Mouse (Mus musculus): ENCODE measurements at regions not wholly inside any gene's neighbourhood (a gene's known extent, or its start where the extent isn't known, plus 50 kb on each side); places are given as distances from the start of the nearest gene placed in this dataset.

DNA sequence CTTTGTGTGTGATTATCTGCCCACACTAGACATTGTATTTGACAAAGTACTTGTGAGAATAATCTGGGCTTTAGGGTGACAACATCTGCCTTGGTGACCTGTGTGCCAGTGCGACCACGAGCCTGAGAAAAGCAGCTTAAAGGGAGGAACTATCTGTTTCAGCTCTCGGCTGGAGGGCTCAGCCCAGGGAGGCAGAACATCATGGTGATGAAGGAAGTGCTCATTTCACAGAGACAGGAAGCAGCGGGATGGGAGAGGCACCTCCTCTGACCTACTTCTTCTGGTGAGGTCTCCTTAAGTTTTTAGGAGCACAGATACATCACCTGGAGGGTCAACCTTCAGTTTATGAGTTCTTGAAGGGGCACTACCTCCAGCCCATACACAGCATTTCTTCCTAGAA lies 89.8 kb downstream of the Kif26a start:
- DNase-seq = no peak

DNA sequence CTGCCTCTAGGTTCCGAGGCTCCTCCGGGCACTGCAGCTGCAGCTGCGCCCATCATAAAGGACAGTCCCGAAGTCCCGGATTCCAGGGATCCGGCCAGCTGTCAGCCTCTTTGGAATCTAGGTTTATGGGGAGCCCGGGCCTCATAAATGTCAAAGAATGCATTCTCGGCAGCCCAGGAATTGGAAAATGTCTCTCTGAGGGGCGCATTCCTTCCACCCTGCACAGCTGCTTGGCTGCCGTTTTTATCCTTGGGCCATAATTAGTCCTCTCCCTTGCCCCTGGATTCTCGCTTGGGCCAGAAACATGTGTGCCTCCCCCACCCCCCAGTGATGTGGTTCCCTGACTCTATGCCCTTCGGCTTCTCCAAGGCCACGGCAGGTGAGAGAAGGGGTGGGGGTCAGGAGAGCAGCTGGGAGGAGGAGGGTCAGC lies 91.1 kb downstream of the Kif26a start:
- no peak for DNase-seq

DNA sequence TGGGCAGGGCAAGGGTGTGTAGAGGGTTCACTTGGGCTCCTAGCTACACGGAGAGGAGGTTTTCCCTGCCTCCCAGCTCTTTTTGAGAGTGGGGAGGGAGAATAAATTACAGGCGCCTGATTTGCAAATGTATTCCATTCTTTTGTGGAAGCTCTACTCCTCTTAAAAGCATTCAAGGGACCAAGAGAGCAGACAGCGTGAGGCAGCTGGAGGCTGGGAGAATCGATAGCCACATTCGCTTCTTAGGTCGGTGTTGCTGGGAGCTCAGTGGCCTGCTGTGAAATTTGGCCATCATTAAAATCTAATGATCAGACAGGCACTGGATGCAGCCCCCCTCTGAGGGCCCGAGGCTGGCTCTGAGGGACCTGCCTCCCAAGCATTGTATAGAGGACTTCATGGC lies 92.8 kb downstream of the Kif26a start:
- DNase-seq = no peak

DNA sequence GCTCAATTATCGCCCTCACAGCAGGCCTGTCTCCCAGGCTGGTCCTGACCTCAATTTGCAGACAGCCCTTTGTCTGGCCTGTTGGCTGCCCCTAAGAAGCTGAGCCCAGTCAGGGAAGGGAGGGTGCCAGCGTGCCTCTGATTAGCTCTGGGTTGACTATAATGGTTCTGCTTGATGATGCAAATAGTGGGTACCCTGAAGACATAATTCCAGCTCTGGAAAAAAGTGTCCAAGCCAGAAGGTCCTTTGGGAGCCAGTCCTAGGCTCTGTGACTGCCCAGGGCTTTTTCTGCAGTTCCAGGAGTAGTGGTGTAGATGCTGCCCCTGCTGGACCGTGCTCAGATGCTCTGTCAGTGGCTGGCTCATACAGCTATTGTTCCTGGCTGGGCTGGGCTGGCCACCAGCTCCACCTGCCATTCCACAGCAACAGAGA lies 95.7 kb downstream of the Kif26a start:
- no peak for DNase-seq

DNA sequence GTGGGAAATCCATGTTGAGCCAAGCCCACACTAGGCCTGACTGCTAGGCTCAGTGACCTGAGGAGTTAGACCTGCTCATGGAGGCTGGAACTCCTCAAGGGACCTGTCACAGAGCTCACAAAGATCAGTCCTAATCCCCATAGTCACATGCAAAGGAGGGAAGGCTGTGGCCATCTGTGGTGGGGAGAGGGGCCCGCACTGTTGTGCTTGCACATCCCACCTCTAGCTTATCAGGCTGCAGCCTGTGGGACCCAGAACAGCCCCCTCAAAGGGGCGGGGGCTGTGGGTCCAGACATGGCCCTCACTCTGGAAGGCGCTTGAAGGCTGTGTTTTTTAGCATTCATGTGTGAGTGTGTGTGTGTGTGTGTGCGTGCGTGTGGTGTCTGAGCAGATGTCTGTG lies 97.2 kb downstream of the Kif26a start:
- DNase-seq = no peak

DNA sequence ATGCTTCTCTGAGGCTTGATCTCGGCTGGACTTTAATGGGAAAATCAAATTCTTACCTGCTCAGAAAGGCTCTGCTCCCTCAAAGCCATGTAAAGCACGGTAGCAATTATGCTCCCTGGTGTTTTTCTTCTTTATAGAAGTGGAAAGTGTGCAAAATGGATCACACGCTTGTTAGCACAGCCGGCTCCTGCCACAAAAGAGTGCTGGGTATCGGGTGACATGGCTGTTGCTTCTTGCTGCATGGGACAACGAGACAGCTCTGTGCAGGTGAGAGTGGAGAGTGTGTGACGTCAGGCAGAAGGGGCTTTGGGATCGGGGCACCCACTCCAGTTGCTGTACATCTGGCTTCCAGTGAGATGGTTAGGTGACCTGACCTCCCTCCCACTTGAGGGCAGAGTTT lies 104.9 kb downstream of the Kif26a start:
- DNase-seq = no peak

DNA sequence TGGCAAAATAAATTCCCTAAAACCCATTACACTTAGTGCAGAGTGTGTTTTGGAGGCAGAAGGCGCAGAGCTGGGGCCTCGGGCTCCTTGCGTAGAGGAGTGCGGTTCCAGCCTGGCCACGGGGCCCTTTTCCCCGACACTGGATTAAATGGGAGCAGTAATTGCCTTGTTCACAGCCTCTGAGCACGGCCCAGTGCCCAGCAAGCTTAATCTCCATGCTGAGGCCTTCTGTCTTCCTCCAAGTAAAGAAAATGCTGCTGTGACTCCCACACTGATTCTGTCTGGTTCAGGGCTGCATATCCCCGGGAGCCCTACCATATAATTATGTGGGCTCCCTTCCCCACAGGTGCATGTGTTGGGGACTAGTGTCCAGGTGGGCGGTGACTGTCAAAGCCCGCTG lies 107.5 kb downstream of the Kif26a start:
- no peak for DNase-seq

DNA sequence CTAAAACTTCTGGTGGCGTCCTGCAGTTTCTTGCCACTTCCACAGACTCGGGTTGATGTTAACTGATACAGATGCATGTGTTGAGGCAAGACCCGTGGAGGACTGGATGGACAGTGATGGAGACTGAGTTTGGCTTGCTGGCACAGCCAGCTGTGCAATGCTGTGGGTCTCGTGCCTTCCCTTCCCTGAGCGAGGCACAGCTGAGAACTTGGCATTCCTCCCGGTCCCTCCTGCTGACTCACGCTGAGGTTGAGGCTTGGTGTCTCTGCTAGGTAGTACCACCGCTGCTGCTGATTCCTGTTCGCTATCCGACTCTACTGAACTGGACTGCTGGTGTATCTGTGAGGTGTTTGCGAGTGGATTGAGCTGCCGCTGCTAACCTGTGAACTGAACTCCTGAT lies 109.2 kb downstream of the Kif26a start:
- DNase-seq = peak; percentile 52

DNA sequence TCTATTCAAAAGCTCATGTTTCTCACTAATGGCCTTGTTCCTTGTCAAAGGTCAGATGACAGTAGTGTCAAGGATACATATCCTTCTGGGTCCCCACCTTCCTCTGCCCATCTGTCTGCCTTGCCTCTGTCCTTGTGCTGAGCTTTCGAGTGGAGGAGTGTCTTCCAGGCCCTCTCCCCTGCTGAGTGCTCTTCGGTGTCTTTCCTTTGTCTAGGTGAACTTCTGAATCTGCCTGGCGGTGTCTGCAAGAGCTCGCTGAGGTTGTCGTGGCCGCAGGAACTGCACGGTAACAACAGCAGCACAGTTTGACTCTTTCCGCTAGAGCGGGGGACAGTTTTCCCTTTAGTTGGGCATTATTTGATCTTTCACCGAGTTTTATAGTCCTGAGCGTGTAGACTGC lies 111.7 kb downstream of the Kif26a start:
- DNase-seq = no peak

DNA sequence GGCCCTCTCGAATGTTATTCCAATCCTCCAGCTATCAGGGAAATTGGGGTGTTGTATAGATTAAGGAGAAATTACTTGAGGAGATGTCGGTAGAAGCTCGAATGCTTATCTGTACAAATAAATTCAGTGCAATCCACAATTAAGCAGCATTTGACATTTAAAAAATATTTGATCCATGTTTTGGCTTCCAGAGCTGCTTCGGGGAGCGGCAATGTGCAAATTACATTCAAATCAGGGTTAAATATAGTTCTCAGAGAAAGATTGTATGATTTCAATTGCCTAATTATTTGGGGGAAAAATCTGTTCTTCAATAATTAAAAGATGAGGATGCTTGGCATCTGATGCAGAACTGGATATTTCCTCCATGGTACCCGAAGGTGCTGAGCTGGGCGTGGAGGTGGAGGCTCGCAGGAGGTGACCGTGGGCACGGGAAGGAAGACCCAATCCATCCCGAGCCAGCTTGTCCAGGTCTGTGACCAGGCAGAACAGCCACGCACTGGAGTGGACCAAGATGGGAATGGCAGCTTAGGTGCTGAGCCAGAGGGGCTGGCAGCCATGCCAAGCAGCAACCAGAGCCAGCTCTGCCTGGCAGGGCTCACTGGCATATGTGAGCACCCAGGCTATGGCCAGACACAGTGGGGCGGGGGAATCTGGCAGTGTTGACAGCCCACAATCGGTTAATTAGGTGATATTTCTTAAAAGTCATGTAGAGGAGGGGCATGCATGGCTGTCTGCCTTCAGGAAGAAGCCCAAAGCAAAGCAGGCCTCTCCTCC lies 117.5 kb downstream of the Kif26a start:
- no peak for DNase-seq

DNA sequence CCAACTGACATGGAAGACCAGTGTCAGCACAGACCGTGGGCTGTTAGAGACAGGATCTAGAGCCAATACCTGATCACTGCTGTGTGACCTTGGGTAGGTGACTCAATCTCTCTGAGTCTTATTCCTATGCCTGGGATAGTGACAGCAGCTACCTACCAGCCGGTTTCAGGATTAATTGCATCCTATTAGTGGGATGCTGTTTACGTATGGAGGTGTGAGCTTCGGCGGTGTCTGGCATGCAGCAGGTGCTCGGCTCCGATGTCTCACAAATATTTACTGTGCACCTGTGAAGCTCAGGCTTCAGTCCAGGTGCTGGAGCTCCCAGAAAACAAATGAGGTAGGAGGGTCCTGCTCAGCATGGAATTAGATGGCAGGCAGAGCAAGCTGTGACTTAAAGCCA lies 118.2 kb downstream of the Kif26a start:
- no peak for DNase-seq

DNA sequence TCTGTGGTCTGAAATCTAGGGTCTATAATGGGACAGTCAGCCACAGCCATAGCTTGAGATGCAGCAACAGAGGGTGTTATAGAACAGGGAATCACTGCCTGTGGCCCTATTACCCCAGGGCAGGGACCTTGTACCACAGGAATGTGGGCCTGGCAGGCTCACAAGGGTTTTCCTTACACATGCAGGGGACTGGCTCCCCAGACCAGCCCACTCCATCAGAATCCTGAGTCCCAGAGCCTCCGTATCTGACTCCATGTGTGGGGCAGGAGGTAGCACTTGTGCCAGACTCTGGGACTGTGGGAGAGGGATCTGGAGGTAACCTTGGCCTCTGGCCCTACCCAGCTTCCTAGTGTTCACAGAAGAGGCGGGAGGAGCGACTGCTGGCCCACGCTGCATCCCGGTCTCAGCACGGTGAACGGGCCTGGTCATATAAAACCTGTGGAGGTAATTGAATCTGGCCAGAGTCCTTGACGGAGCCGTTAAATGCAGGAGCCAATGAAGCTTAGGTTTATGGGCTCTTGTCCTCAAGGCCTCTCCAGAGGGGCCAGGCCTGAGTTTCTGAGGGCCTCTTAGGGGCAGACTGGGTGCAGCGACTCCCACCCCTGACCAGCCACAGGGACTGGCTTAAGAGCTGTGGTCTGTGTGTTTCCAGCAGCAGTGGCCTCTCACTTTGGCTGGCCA lies 119.4 kb downstream of the Kif26a start:
- DNase-seq = no peak

DNA sequence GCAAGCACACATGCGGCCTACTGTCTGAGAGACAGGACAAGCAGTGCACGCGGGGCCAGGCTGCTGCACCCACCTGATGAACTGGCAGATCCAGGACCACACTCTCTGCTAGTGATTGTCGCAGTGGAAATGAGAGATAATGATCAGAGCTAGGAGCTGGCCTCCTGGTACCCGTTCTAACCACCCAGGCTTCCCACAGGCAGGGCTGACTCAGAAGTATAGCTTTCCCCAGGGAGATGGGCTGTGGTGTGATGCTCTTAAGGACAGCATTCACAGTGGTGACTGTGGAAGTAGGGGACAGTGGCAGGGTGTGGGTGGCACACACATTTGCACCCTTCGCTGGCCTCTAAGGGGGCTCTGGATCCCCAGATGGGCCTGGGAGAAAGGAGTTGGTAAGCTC lies 128.0 kb downstream of the Kif26a start:
- no peak for DNase-seq

DNA sequence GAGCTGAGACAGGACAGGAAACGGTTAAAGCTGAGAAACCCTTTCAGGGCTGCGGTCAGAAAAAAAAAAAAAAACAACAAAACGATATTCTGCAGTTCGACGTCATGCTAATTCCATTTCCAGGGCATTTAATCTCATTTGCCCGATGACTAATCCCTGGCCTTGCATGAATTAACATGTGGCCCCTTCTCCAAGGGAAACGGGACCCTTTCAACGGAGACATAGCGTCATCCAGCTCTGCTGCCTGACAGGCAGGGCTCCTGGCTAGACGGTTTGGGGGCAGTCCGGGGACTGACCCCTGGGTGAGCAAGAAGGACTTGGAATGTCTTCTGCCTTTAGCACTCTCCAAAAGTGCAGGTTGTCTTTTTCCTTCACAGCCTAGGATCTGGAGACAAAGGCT lies 128.7 kb downstream of the Kif26a start:
- peak; percentile 27 for DNase-seq

DNA sequence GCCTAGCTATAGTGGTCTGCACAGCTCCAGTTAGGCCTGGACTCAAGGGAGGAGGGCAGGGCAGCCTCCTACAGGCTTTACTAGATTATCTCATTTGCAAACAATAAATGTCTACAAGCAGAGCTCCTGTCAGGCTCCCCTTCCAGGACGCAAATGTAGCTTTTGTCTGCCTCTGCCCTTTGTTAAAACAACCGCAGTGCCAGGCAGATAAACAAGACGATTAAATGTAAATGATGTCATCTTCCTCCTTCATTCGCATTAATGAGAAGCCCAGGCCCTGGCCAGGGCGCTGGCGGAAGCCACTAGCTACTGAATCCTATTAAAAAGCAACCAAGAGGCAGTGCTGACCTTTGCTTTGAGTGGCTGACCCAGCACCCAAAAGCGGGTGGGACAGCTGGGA lies 130.6 kb downstream of the Kif26a start:
- DNase-seq = peak; percentile 42

DNA sequence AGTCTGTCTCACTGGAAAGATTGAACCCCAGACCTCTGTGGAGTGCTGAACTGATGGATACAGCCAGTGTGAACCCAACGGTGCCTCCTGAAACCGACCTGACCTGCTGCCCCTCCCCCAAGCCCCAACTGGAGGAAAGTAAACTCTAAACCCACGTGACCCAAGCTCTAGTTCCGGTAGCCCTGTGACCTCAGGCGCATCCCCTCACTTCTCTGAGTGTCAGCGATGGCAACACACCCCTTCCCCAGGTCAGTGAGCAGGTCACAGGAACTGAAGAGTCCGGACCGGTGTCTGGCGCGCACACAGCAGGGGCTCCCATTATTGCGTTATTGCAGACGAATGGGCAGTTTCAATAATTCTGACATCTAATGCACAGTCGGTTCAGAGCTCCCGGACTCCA lies 131.5 kb downstream of the Kif26a start:
- DNase-seq = no peak

DNA sequence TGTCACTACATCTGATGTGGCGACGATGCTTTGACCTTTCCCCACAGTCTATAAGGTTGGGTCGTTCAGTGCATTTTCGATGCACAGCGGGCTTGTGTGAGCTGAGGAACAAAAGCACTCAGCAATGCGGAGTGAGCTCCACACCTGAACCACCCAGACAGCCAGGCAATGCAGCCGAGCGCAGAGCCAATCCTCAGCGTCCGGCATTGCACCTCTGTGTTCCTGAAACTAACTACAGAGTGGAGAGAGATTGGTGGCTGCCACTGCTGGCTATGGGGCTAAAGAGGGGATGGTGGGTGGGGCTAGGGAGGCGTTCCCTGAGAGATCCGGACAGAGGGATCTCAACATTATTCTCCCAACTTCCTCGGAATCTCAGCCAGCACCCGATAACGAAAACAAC lies 139.1 kb downstream of the Kif26a start:
- no peak for DNase-seq

DNA sequence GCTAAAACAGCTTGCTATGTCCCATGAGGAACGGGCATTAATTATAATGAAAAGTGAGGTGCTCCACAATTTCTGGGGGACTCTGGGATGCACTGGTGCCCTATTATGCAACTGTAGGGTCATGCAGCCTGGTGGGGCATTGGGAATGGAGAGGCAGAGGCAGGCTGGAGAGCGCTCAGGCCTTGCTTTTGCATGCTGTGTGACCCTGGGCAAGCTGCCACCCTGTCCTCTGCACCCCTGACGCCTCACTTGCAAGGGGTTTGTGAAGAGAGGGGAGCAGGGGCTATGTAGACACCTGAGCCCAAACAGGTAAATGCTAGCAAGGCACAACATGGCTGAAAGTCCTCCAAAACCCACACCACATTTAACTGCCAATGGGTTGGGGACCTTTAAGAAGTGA lies 142.8 kb downstream of the Kif26a start:
- DNase-seq = no peak

DNA sequence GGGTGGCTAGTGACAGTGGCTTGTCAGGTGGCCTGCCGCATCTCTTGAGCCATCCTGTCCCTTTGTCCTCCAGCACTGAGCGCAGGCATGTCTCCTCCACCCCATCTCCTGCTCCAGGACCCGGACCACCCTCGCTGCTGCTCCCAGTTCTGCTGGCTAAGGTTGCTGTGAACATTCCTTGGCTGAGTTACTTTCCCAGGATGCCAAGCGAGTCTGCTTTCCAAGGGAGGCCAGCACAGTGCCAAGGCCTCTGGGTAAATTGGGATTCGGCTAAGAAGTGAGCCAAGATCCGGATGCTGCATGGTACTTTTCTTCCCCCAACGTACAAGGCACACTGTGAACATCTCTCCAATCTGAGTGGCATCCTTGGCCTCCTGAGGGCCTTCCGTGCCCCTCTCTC lies 144.3 kb downstream of the Kif26a start:
- DNase-seq = no peak

DNA sequence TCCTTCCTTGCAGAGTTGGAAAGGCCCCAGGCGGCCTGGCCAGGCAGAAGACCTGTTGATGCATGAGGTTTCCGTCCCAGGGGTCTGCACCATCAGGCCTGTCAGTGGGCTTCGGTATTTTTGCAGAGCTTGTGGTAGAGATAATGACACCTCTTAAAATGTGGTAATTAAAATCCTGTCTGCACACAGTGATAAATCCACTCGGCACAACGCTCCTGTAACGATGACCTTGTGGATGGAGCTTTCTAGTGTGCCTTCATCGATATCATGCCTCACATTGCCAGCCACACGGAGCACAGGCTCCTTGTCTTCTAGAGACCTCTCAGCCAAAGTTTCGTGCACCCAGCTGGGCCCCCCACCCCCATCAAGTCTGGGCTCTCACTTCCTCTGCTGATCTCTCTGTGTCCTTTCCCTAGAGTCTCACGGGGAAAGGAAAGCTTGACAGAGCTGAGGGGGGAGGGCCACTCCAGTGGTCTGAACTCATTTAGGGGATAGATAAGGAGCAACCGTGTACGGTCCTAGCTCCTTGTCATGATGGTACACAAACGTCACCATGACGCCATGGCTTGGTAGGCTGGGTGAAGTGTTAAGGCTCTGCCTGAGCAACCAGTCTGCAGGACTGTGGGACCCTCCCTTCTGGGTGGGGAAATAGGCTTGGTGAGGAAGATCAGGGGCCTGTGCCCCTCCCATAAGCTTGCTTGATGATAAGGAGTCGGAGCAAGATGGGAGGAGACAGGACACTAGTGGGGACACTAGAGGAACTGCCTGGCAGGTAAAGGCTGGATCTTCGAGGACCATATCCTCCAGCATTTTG lies 145.9 kb downstream of the Kif26a start:
- no peak for DNase-seq

DNA sequence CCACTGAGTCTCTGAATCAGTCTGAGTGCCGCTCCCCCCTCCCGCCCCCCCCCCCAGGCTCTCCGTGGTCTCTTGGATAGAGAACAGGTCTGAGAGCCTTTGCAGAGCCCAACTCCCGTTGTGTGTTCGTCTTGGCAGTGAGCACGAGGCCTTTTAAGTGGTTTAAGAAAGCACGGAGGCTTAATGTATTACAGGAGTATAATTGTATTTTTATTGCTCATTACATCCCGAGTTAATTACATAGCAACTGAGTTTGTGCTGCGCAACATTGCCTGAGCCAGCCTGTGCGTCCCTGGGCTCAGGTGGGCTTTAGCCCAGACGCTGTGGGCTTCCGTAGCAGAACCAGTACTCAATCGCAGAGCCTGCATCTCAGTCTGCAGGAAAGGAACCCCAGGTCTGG lies 147.1 kb downstream of the Kif26a start:
- no peak for DNase-seq

DNA sequence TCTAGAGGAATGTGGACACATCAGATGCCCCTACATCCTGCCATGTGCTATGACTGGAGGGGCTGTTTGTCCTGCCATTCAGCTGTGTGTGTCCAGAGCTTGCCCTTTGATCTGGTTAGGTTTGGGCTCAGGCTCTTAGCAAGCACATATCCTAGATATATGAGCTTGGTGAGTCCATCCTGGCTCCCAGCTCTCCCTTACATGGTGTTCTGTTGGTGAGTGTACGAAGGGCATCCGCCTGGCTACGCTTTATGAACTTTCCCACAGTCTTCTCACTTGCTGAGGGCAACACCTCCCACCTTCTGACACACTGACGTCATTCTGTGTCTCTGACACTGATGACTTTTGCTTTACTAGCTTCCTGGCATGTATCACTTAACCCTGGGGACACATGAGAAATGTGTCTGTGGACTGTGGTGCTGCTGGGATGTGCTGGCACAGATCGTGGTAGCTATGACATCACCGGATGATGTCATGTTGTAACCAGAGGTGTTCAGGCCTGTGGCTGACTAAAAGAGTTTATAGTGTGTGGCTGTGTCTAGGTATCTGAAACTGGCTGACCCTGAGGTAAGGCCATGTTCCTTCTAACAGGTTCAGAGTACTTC lies 149.4 kb downstream of the Kif26a start:
- no peak for DNase-seq

DNA sequence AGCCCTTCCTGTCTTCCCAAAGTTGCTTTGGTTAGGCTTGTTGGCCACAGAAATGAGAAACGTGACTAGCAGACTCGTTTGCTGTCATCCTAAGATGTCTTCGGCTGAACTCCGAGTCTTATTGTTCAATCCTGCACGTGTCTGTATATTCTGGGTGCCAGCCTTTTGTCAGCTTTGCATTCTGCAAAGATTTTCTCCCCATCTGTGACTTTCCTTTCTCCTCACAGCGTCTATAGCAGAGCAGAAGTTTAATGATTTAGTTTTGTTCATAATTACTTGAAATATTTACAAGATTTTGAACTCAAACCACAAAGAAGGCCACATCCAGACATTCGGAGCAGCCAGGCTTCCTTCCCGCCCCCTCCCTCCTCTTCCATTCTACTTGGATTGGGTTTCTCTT lies 152.5 kb downstream of the Kif26a start:
- no peak for DNase-seq

Measured in heart, postnatal 4 days (tissue).